Mouse (Mus musculus) C2C12 (cell line): ENCODE results near the gene Hvcn1.

Experiments used
- CTCF ChIP-seq: IDR thresholded peaks from one replicate; pipeline ENCODE4 v1.5.1; 2011; ENCODE audit not compliant: control insufficient read depth, insufficient read depth, insufficient read length
- MAX ChIP-seq: IDR thresholded peaks from one replicate; pipeline ENCODE4 v1.6.1; 2011; ENCODE audit warnings: mild to moderate bottlenecking, control low read depth
- MYOD1 ChIP-seq: IDR thresholded peaks from one replicate; pipeline ENCODE4 v1.6.1; 2011; ENCODE audit warnings: low read depth; ENCODE audit not compliant: control insufficient read depth, insufficient read length
- MYOG ChIP-seq: IDR thresholded peaks from one replicate; pipeline ENCODE4 v1.6.1; 2011; ENCODE audit not compliant: control insufficient read depth, insufficient read length; ENCODE audit errors: extremely low read depth

DNA sequence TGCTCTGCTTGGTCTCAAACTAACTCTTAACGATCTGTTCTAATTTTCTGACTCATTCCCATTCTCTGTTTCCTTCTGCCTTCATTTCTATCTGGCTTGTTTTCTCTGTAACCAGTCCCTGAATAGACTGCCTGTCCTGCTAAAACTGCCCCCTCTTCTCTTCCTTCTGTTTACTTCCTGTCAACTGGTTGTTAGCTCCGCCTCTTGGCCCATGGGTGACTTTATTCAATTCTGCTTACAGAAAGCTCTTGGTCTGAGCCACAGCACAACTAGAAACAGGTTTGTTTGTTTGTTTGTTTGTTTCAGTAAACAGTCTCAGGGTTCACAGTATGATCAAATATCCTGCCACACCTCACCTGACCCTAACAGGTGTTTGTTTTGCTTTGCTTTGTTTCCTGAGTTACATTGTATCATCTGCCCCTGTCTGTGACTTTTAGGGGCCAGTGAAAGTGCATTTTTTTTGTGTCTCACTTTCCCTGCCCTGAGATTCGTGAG lies 21.7 kb downstream of the Hvcn1 start:
- TF ChIP-seq CTCF (no peak), MAX (no peak), MYOG (no peak), MYOD1 (no peak)
